In genomic region chr11:5129035-5129480, GRCm38 (mm10) we compare ENCODE assay signal across 10 mouse cellular contexts. TPM values are rescaled to one million over a fixed set of nuclear protein-coding genes. Genes with fewer than 3 reads are reported as not detected.
DNase-seq lines count a peak whose midpoint lies in the region; ATAC-seq and TF ChIP-seq lines count a peak whose summit lies in the region.
"Had no signal": no experiment of that assay in that cellular context is flagged by ENCODE, and none has a peak within 500 bp of the region (broad histone marks: within the 10 kb centered on the region; RNA-seq: fewer than 3 reads in every experiment).

No protein-coding gene starts in this region.

- peak overlapping the region; percentile 27 for H3K4me3 ChIP-seq in midbrain, embryonic 10.5 days
- H3K4me3 ChIP-seq in midbrain, embryonic 16.5 days (ENCODE audit: low read depth, low read length) = no peak overlapping the region
- H3K4me3 ChIP-seq in hindbrain, embryonic 13.5 days = no peak overlapping the region
- no peak overlapping the region for H3K4me3 ChIP-seq in heart, embryonic 12.5 days
- no peak overlapping the region for H3K4me3 ChIP-seq in lung, postnatal 0 days (ENCODE audit: low read depth, low read length)
- H3K4me3 ChIP-seq: erythroblast, embryonic 14.5 days had no signal

- H3K27ac ChIP-seq in midbrain, embryonic 10.5 days (replicated peaks) = peak overlapping the region; percentile 85
- no peak overlapping the region for H3K27ac ChIP-seq in midbrain, embryonic 16.5 days (ENCODE audit: low read length)
- peak overlapping the region; percentile 46; the same call in 1 of the 2 replicates for H3K27ac ChIP-seq in hindbrain, embryonic 13.5 days
- H3K27ac ChIP-seq in heart, embryonic 12.5 days (ENCODE audit: poor library complexity, severe bottlenecking) = no peak overlapping the region
- no peak overlapping the region for H3K27ac ChIP-seq in lung, postnatal 0 days (ENCODE audit: low read length)

- no peak for ATAC-seq in midbrain, embryonic 16.5 days
- ATAC-seq in hindbrain, embryonic 13.5 days (ENCODE audit: low FRiP score) = peak; percentile 47
- ATAC-seq in heart, embryonic 12.5 days (ENCODE audit: insufficient number of reproducible peaks, low FRiP score) = no peak
- ATAC-seq in lung, postnatal 0 days = no peak

- no peaks in the 10 kb centered on the region for H3K9me3 ChIP-seq in midbrain, embryonic 10.5 days (replicated peaks)
- H3K9me3 ChIP-seq in midbrain, embryonic 16.5 days (replicated peaks; ENCODE audit: control insufficient read depth, low read length, poor library complexity, severe bottlenecking) = no peaks in the 10 kb centered on the region
- 0 out of 2 replicates have a peak, but pooled peaks cover 5% of the 10 kb centered on the region for H3K9me3 ChIP-seq in hindbrain, embryonic 13.5 days
- no peaks in the 10 kb centered on the region for H3K9me3 ChIP-seq in heart, embryonic 12.5 days (replicated peaks)
- H3K9me3 ChIP-seq in lung, postnatal 0 days (ENCODE audit: low read length) = no peaks in the 10 kb centered on the region

- TF ChIP-seq CTCF in lung, postnatal 0 days (IDR thresholded peaks at IDR 0.05) = no peak

- H3K4me2 ChIP-seq in midbrain, embryonic 16.5 days (ENCODE audit: low read length) = no peak overlapping the region
- H3K4me2 ChIP-seq in hindbrain, embryonic 13.5 days = no peak overlapping the region
- no peak overlapping the region for H3K4me2 ChIP-seq in heart, embryonic 12.5 days
- no peak overlapping the region for H3K4me2 ChIP-seq in lung, postnatal 0 days (replicated peaks; ENCODE audit: low read depth, low read length)

- H3K9ac ChIP-seq in midbrain, embryonic 16.5 days (ENCODE audit: low read depth, low read length) = no peak overlapping the region
- no peak overlapping the region for H3K9ac ChIP-seq in hindbrain, embryonic 13.5 days
- H3K9ac ChIP-seq in heart, embryonic 12.5 days = no peak overlapping the region
- no peak overlapping the region for H3K9ac ChIP-seq in lung, postnatal 0 days (replicated peaks; ENCODE audit: low read depth)

- 14% methylated on average over 5 of the region's 5 CpGs for WGBS in midbrain, embryonic 10.5 days
- WGBS in midbrain, embryonic 16.5 days = 12% methylated on average over 5 of the region's 5 CpGs
- WGBS in hindbrain, embryonic 13.5 days = 9% methylated on average over 5 of the region's 5 CpGs
- 53% methylated on average over 5 of the region's 5 CpGs for WGBS in heart, embryonic 12.5 days
- 76% methylated on average over 5 of the region's 5 CpGs for WGBS in lung, postnatal 0 days

- peaks cover 11% of the 10 kb centered on the region; the same call in 1 of the 2 replicates for H3K36me3 ChIP-seq in midbrain, embryonic 10.5 days
- no peaks in the 10 kb centered on the region for H3K36me3 ChIP-seq in midbrain, embryonic 16.5 days (ENCODE audit: control insufficient read depth, insufficient read depth, low read length)
- H3K36me3 ChIP-seq in hindbrain, embryonic 13.5 days = no peaks in the 10 kb centered on the region
- H3K36me3 ChIP-seq in heart, embryonic 12.5 days = no peaks in the 10 kb centered on the region
- H3K36me3 ChIP-seq in lung, postnatal 0 days (ENCODE audit: insufficient read depth, low read length) = no peaks in the 10 kb centered on the region

- no peak for TF ChIP-seq EP300 in lung, postnatal 0 days (IDR thresholded peaks at IDR 0.05)

- H3K4me1 ChIP-seq in midbrain, embryonic 10.5 days = peaks cover 35% of the 10 kb centered on the region
- no peaks in the 10 kb centered on the region for H3K4me1 ChIP-seq in midbrain, embryonic 16.5 days (ENCODE audit: control insufficient read depth, insufficient read depth, low read length)
- H3K4me1 ChIP-seq in hindbrain, embryonic 13.5 days (replicated peaks) = peaks cover 27% of the 10 kb centered on the region
- H3K4me1 ChIP-seq in heart, embryonic 12.5 days (replicated peaks) = peaks cover 14% of the 10 kb centered on the region
- no peaks in the 10 kb centered on the region for H3K4me1 ChIP-seq in lung, postnatal 0 days (ENCODE audit: insufficient read depth, low read depth, low read length)

- H3K27me3 ChIP-seq in midbrain, embryonic 10.5 days (ENCODE audit: low read depth, poor library complexity, severe bottlenecking) = no peaks in the 10 kb centered on the region; the same call in 1 of the 2 replicates
- no peaks in the 10 kb centered on the region for H3K27me3 ChIP-seq in midbrain, embryonic 16.5 days (ENCODE audit: control insufficient read depth, insufficient read depth, low read depth, low read length)
- no peaks in the 10 kb centered on the region for H3K27me3 ChIP-seq in hindbrain, embryonic 13.5 days
- no peaks in the 10 kb centered on the region for H3K27me3 ChIP-seq in heart, embryonic 12.5 days (replicated peaks)
- no peaks in the 10 kb centered on the region for H3K27me3 ChIP-seq in lung, postnatal 0 days (replicated peaks; ENCODE audit: insufficient read depth, low read length)

- DNase-seq in midbrain, embryonic 10.5 days (ENCODE audit: low spot score) = peak; percentile 51
- peak; percentile 62 for DNase-seq in embryo, embryonic 11 days
- peak; percentile 90 for DNase-seq in retina, postnatal 1 day
- DNase-seq in urinary bladder, postnatal 25 days (ENCODE audit: low spot score) = no peak
- no peak for DNase-seq in lung, postnatal 0 days (ENCODE audit: low spot score)
- DNase-seq: lung, adult 18-20 months had no signal

RNA-seq across cellular contexts. Expression of gene Emid1, which starts 23.0 kb away (rescaled TPM):
- 21.9 and 28.2 TPM in 2 replicates for polyA plus RNA-seq in midbrain, embryonic 10.5 days (2016; fragmentation: Nextera tagmentation; extraction: Ambion mirVana)
- 9.5 and 12.4 TPM in 2 replicates for polyA plus RNA-seq in midbrain, embryonic 16.5 days (2015; fragmentation: Nextera tagmentation; extraction: Ambion mirVana)
- polyA plus RNA-seq in hindbrain, embryonic 13.5 days (2015; fragmentation: Nextera tagmentation; extraction: Ambion mirVana) = 13.8 and 15.9 TPM in 2 replicates
- polyA plus RNA-seq in heart, embryonic 12.5 days (2016; fragmentation: Nextera tagmentation; extraction: Ambion mirVana) = 9.0 and 10.0 TPM in 2 replicates
- polyA plus RNA-seq in lung, postnatal 0 days (2015; fragmentation: Nextera tagmentation; extraction: Ambion mirVana) = 63.3 and 67.5 TPM in 2 replicates

RNA-seq across cellular contexts. Expression of gene Ewsr1, which starts 30.0 kb away (rescaled TPM):
- polyA plus RNA-seq in midbrain, embryonic 10.5 days (2016; fragmentation: Nextera tagmentation; extraction: Ambion mirVana) = 903 and 985 TPM in 2 replicates
- polyA plus RNA-seq in midbrain, embryonic 16.5 days (2015; fragmentation: Nextera tagmentation; extraction: Ambion mirVana) = 548 and 592 TPM in 2 replicates
- 670 and 686 TPM in 2 replicates for polyA plus RNA-seq in hindbrain, embryonic 13.5 days (2015; fragmentation: Nextera tagmentation; extraction: Ambion mirVana)
- 475 and 499 TPM in 2 replicates for polyA plus RNA-seq in heart, embryonic 12.5 days (2016; fragmentation: Nextera tagmentation; extraction: Ambion mirVana)
- polyA plus RNA-seq in lung, postnatal 0 days (2015; fragmentation: Nextera tagmentation; extraction: Ambion mirVana) = 274 and 290 TPM in 2 replicates

RNA-seq across cellular contexts. Expression of gene Rhbdd3, which starts 30.3 kb away (rescaled TPM):
- polyA plus RNA-seq in midbrain, embryonic 10.5 days (2016; fragmentation: Nextera tagmentation; extraction: Ambion mirVana) = 33.0 and 33.6 TPM in 2 replicates
- 46.9 and 48.8 TPM in 2 replicates for polyA plus RNA-seq in midbrain, embryonic 16.5 days (2015; fragmentation: Nextera tagmentation; extraction: Ambion mirVana)
- 30.9 and 35.6 TPM in 2 replicates for polyA plus RNA-seq in hindbrain, embryonic 13.5 days (2015; fragmentation: Nextera tagmentation; extraction: Ambion mirVana)
- polyA plus RNA-seq in heart, embryonic 12.5 days (2016; fragmentation: Nextera tagmentation; extraction: Ambion mirVana) = 26.5 and 28.4 TPM in 2 replicates
- polyA plus RNA-seq in lung, postnatal 0 days (2015; fragmentation: Nextera tagmentation; extraction: Ambion mirVana) = 17.0 and 19.4 TPM in 2 replicates

Comparison
In these comparisons a context has a peak if more than half of its experiments do, and no peak if none do; other contexts are left out.
1. H3K27ac ChIP-seq: peak in midbrain, embryonic 10.5 days (single experiment) and hindbrain, embryonic 13.5 days (single experiment); none in midbrain, embryonic 16.5 days (single experiment), heart, embryonic 12.5 days (single experiment) and lung, postnatal 0 days (single experiment).
2. DNase-seq: peak in midbrain, embryonic 10.5 days (single experiment), embryo, embryonic 11 days (single experiment) and retina, postnatal 1 day (single experiment); none in urinary bladder, postnatal 25 days (single experiment) and lung, postnatal 0 days (single experiment).